Mouse (Mus musculus): ENCODE results near the gene Sox14.

Sox14 gene

DNA sequence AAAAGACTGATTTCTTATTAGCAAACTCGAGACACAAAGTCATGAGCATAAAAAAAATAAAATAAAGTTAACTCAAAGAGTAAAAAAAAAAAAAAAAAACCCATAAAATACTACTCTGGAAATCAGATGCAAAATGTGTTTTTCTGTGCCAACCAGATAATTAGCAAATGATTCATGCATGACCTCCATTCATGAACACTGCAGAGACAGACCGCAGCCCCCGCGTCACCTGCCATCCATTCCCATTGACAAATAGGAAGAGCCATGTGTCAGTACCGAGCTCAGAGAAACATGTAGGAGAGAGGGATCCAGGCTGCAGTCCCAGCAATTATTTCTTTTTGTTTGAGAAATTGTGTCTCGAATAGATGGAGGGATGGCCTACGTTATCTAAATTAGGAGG lies 25.6 kb downstream of the Sox14 start:
- no peak for DNase-seq (ENCODE audit: low read depth in 1 of 2, low spot score in 2 of 2)

DNA sequence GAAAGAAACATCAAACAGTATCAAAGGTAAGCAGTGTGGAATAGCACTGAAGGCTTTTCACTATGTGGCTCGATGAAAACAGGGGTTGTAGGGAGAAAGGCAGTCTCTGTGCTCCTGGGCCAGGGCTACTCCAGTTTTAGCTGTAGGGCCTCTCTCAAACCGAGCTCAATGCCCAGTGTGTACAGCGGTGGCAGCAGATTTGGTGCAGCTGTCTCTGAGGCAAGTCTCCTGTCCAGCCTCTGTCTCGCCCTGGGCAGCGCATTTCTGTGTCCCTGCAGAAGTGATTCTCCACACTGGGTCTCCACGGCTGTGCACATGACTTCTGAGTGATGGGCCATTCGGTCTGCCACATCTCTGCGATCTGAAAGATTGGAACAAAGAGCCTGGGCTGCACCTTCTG lies 27.6 kb downstream of the Sox14 start:
- no peak for DNase-seq (ENCODE audit: low read depth in 1 of 2, low spot score in 2 of 2)

DNA sequence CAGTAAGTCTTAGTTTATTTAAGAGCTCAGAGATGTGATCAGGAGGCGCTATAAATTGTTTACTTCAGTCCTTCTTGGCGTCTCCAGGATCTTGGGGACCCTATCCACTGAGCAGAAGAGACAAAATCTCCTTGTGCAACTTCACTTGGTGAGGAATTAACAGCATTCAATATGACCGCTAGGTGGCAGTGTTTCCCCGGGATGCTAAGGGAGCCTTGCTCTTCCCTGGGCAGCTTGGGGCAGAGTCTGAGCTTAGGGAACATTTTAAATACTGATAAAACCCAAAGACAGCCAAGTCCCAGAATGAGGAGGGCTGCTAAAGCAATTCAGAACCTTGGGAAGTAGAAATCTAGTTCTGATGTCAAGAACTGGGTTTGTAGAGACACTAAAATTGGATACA lies 29.1 kb downstream of the Sox14 start:
- DNase-seq (ENCODE audit: low read depth in 1 of 2, low spot score in 2 of 2), result peak in 1 of 2 experiments; percentile 4

DNA sequence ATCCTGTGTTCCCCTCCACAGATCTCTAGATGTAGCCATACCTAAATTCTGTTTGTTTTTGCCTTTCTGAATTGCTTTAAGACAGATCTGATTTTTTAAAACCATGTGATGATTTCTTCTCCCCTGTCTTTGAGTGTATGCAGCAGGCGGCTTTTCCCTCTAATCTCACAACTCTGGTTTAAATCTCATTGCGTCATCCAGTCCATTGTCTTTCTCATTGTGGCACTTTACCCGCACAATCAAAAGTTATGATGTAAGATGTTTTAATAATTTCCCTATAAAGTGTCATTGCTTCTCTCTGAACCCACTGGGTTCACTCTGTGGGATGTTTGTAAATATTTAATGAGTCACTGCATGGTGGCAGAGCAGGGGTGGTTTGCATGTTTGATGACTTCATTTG lies 36.6 kb downstream of the Sox14 start:
- DNase-seq (ENCODE audit: low read depth in 1 of 2, low spot score in 2 of 2), result no peak

DNA sequence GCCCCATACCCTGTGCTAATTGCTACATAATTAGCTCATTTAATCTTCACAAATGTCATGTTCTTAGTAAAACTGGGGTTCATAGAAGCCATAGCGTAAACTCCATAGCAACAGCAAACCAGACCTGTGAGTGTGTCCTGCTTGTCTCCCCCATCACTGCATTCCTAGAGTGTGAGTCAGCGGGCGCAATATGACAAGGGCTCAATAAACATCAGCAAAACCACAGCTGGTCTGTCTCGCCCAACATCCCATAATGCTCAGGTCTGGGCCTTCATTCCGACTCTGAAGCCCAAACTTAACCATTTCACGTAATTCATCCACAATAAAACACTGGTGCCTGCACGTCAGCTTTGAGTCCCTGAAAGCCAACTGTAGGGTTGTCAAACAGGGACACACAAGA lies 37.1 kb downstream of the Sox14 start:
- no peak for DNase-seq (ENCODE audit: low read depth in 1 of 2, low spot score in 2 of 2)

DNA sequence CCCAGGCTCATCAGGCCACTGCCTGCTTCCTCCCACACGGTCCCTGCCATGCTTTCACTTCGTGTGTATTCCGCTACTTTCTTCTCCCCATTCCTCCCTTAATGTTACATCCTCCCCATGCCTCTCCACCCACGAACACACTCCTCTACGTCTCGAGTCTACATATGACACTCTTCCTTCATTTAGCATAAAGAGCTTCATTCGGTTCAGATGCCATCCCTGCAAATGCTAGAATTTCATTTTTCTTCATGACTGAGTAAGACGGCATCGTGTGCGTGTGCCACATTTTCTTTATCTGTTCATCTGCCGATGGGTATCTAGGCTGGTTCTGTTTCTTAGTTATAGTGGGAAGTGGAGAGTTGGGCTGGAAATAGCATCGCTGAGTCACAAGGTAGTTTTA lies 39.3 kb downstream of the Sox14 start:
- no peak for DNase-seq (ENCODE audit: low read depth in 1 of 2, low spot score in 2 of 2)

DNA sequence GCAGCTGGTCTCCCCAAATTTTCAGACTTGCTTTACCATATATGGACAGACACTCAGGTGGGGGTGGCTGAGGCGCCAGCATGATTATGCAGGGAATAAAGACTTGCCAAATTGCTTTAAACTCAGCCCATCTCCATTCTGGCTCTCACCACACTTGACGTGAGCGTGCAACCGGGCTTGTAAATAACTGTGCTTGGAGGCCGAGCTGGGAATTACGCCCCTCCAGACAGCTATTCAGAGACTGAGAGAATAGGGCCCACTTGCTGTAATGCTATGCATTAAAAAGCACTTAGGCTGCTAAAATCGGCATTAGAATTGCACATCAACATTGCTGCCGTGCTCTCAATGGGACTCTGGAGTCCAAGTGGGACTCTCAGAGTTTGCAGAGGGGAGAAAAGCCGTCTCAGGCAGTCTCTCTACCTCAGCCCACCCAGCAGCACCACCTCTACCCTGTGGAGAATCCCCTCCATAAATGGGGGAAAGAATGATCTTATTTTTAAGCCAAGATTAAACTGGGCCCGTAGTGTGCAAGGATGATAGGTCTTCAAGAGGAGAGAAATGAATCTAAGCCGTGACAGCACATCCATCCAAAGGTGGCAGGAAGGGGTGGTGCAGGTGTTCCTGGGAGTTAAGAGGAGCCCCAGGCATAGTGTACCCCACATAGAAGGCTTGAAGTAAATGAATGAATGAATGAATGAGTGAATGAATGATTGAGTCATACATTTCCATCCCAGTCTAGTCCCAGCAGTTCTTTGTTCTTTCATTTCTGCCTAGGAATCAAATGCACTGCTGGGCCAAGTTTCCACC lies 40.1 kb downstream of the Sox14 start:
- DNase-seq (ENCODE audit: low read depth in 1 of 2, low spot score in 2 of 2), result no peak

All from monocyte, adult 2 months (primary cell).